Mouse (Mus musculus): ENCODE measurements around the gene Nup210l.
"Not testable (repeated sequence)": the region's sequence is repeated elsewhere in the genome, so short reads cannot be mapped to it uniquely, and the experiment has no call there.

Gene Nup210l

DNA sequence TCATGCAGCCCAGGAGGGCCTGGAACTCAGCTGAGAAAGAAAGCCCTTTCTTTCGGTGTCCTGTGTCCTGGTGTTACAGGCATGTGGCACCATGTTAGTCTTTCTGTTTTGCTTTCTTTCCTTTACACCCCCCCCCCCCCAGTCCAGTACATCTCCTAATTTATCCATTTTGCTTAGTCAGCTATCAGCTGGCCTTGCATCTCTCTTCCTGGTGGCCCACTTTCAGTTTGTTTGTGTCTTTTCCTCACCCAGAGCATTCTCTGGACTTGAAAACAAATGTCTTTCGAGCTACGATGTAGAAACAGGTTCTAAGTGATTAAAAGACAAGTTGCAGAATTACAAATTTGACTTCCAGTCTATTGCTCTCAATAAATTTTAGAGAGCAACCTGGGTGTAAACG is 118.5 kb downstream of the Nup210l start:
- DNase-seq (ENCODE audit: low read depth, low spot score): no peak

DNA sequence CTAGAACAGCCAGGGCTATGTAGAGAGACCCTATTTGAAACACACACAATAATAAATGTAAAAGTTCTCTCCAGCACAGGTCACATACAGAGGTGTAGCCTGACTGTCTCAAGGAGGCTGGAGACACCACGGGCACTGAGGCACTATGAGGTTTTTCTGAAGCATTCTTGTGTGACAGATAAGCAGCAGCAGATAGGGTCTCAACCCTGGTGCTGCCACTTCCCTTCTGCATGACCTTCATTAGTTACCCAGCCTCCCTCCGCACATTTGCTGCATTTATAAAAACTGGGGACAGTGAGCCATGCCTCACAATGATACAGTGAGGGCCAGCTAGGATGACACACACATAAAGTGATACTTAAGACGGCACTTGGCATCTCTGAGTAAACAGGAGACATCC is 119.0 kb downstream of the Nup210l start:
- no peak for DNase-seq (ENCODE audit: low read depth, low spot score)

DNA sequence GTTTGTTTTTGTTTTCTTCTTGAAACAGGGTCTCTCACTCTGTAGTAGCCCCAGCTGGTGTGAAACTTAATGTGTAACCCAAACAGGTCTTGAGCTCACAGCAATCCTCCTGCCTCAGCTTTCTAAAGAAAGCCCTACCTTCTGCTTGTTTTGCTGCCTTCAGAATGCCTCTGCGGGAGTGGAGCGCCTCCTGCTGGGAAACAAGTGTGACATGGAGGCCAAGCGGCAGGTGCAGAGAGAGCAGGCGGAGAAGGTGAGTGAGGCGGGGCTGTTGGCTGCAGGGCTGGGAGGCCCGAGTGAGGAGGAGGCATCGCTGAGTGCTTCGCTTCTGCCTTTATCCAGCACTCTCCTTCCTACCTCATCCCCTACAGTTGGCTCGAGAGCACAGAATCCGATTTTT is 120.4 kb downstream of the Nup210l start:
- DNase-seq (ENCODE audit: low read depth, low spot score): no peak

DNA sequence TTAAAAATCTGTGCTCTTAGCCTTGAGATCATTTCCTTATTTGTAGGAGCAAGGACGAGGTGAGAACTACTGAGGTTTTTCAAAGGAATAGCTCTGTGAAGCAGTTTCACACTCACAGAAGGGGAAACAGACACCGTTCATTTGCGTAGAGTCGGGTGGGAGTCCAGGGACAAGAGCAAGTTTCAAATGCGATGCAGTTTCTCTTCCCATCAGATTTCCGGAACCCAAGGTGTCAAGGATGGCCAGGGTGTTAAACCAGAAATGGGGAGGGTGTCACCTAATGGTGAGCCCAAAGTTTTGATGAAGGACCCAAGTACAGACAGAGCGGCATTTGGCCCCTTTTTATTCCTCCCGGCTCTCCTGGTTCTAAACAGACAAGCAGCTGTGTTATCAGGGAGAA is 127.1 kb downstream of the Nup210l start:
- no peak for DNase-seq (ENCODE audit: low read depth, low spot score)

DNA sequence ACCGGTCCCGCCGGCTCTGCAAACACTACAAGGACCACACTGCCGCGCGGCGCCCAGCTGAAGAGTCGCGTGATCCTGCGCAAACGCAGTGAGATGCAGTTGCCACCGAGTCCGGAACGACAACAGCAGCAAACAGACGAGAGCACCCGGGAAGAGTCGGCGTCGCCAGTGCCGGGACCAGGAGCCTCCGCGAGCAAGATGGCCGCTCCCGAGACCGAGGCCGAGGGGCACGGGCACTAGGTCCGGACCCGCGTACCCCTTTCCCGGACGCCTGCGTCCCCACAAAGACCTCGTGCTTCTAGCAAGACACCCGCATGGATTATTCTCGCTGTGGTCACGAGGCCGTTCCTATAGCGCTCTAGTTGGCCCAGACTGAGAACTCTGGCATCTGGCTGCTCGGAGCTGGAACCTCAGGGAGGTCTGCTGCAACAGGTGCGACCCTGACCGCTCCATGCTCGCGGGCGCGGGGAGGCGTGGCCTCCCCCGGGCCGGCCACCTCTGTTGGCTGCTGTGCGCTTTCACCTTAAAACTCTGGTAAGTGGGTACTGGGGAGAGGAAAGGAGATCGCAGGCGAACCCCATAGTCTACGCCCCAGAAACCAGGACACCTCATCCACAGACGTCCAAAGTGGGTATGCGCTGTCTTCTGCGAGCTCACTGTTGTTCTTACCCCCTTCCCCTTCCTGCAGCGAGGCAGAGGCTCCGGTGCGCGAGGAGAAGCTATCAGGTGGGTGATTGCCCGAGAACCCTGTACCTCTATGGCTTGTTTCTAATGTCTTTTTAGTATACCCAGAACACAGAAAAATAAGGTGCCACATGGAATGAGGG is 127.8 kb downstream of the Nup210l start, which contains the start of gene Jtb:
Gene Jtb (plus strand): TSS at position 91 of the 827 bp plus-strand sequence.
- peak; percentile 93 for DNase-seq (ENCODE audit: low read depth, low spot score)

DNA sequence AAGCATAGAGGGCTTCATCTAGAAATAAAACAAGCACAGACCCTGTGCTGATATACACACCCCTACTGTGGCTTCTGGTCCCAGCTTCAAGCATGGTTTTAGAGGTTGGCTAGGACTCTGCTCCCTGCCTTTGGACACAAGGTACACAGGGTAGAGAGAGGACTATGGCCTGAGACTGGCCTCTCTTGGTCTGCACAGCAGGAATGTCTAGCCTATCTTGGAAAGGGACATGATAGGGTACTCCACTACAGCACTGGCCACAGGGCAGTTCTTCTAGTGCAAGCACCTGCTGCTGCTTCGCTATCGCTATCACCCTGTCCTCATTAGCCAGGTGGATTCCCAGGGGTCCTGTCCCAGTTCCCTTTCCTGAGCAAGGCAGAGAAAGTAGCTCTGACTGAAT is 137.3 kb downstream of the Nup210l start:
- no peak for DNase-seq (ENCODE audit: low read depth, low spot score)

DNA sequence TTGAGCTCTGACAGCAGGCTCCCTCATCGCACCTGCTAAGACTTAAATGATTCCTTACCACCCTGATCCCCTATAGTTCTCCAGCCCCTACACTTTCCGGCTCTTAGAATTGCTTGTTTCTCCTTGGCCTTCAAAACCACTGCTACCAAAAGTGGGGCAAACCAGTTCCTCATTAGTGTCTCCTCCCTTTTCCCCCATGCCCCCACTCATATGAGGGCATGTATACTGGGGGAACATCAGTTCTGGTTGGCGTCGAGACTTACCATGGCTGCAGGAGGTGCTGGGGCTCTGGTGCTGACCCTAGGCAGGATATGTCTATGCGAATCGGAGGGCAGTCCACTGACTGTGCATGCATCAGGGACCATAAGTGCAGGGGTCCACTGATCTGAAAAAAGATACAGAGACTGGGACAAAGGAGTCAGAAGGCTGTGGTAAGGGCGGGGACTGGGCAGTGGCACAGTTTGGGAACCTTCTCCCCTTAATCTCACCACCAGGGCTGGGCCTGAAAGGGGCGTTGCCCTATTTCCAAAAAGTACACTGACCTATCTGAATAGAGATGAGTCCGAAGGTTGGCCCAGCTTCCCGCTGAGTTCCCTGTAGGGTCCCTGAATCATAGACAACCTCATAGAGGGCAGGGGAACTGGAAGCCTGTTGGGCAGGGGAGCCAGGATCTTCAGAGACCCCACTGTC is 137.9 kb downstream of the Nup210l start:
- DNase-seq (ENCODE audit: low read depth, low spot score): no peak

DNA sequence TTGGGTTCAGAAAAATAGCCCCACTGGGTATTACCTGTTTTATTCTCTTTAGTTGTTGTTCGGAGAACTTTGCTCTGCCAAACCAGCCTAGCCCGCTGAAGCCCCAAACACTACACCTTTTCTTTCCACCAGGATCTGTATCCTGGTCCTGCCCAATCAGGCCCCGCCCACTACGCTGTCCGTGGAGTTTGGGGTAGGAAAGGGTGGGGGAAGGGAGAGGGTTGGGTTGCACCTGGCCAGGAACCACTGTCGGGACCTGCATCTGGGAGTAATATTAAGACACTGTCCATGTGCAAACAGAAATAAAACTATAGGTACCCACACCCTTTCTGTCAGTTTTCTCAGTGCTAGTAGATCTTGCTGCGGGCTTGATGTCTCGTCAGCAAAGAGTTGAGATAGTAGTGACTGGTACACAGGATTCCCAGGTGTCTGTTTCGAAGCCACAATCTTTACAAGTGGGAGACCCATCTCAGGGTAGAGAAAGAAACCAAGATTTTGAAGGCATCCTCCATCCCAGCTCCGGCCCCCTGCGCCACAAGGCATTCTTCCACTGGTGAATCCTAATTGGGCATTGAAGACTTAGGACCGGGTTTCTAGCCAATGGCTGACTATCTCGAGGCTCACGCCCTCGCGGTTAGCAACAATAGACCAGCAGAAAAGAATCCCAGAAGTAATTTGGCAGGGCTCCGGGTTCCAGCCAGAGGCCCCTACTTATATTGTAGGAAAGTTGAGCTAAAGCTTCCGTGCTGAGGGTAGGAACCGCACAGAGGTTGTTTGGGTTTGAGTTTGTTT is 139.2 kb downstream of the Nup210l start, which contains the start of gene Creb3l4:
Gene Creb3l4 (minus strand): TSS at position 529 of the 792 bp plus-strand sequence.
- no peak for DNase-seq (ENCODE audit: low read depth, low spot score)

DNA sequence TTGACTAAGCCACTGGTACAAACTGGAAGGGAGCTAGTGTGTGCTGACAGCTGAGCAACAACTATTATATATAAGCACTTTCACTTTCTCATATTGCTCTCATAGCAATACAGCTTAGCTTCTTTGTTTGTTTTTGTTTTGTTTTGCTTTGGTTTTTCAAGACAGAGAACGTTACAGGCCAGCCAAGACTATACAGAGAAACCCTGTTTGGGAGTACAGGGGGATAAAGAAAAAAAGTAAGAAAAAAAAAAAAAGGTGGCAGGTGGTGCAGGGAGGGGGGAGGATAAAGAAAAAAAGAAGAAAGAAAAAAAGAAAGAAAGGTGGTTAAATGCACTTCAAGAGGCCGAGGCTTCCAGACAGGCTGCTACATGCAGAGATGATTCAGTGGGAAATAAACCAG is 141.5 kb downstream of the Nup210l start:
- DNase-seq (ENCODE audit: low read depth, low spot score): peak; percentile 49

DNA sequence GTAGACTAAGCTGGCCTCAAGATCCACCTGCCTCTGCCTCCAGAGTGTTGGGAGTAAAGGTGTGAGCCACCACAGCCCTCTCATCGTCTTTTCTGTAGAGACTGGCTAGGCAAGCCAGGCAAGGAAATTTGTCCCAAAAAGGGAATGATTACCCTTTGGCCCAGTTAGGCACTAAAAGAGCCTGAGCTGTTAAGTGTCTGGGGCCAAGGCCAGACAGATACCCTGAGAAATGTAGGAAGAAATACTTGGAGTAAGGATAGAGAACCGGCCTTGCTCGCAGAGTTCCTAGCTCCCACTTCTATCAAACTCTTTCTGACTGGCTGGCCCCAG is 143.7 kb downstream of the Nup210l start:
- DNase-seq (ENCODE audit: low read depth, low spot score): no peak

DNA sequence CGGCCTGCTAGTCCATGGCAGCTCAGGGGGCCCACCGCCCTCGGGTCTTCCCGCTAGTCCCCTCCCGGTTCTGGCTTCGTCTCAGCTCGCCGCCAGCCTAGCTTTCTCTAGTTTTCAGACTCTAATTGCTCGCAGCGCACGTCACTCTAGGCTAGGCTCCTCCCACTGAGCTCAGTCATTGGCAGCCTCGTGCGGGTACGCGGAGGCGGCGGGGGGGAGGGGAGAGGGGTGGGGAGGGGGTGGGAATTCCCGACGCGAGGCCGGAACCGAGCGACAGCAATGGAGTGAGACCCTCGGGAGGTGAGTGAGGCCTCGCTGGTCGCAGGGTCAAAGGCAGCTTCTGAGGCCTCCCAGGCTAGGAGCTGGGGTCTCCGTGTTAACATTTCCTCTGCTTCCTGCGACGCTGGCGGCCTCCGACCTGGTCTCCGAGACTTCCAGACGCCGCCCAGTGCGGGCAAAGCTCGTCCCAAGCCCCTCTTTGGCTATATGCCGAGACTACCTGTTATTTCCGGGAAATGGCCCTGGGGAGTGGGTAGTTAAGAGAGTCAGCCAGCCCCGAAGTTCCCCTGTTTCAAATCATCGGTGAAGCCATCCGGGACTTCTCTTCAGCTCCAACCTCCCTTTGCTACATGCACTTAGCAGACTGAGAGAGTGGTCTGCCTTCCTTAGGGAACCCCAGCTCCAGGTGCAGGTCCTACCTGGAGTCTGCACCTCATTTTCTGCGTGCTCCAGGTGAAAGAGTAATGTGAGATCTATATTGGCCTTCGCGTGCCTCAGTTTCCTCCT is 144.2 kb downstream of the Nup210l start, which contains the start of gene Slc39a1:
Gene Slc39a1 (plus strand): TSS at position 213 of the 786 bp plus-strand sequence.
- peak; percentile 92 for DNase-seq (ENCODE audit: low read depth, low spot score)

DNA sequence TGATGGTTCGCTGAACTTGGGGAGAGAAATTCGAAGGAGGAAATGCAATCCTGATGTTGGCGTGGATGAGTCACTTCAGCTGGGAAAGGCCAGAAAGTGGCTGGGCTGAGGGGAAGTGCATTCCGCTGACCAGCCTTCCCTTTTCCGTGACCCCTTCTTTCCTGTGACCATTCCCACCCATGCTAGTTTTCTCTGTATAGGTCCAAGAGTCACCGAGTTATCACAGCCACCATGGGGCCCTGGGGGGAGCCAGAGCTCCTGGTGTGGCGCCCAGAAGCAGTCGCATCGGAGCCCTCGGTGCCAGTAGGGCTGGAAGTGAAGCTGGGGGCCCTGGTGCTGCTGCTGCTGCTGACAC is 144.8 kb downstream of the Nup210l start:
- DNase-seq (ENCODE audit: low read depth, low spot score): no peak

DNA sequence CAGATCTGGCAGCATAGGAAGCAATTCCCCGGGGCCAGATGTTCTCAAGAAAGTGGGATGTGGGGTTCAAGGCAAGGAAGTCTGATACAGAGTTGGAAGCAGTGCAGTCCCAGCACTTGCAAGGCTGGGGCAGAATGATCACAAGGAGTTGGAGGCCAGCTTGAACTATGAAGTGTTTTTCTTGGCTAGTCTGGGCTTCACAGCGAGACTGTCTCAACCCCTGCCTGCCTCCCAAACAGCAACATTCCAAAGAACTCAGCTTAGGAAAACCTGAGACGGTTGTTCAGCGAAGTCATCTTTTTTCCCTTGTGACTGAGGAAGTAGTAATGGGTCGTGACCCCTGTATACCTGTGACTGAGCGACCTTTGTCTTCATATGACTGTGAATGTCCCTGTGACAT is 146.9 kb downstream of the Nup210l start:
- no peak for DNase-seq (ENCODE audit: low read depth, low spot score)

DNA sequence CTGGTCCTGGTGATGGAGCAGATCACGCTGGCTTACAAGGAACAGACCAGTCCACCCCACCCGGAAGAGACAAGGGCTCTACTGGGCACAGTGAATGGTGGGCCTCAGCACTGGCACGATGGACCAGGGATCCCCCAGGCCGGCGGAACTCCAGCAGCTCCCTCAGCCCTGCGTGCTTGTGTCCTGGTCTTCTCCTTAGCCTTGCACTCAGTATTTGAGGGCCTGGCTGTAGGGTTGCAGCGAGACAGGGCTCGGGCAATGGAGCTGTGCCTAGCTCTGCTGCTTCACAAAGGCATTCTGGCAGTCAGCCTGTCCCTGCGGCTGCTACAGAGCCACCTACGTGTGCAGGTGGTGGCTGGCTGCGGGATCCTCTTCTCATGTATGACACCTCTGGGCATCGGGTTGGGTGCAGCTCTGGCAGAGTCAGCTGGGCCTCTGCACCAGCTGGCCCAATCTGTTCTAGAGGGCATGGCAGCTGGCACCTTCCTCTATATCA is 147.8 kb downstream of the Nup210l start:
- DNase-seq (ENCODE audit: low read depth, low spot score): not testable (repeated sequence)

DNA sequence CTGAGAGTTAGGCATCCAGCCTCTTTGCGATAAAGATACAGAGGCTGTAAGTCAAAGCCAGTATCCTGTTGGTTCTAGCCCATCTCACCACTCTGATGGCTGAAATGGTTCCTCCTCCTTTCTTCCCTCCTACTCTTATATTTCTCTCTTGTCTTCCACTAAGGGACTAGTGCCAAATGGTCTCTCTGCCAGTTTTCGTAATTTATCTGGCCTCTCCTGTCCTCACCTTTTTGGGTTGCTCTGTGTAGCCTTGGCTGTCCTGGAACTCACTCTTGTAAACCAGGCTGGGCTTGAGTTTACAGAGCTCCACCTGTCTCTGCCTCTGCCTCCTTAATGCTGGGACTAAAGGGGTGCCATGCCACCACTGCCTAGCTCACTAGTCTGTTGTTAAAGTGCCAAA is 148.7 kb downstream of the Nup210l start:
- DNase-seq (ENCODE audit: low read depth, low spot score): not testable (repeated sequence)

DNA sequence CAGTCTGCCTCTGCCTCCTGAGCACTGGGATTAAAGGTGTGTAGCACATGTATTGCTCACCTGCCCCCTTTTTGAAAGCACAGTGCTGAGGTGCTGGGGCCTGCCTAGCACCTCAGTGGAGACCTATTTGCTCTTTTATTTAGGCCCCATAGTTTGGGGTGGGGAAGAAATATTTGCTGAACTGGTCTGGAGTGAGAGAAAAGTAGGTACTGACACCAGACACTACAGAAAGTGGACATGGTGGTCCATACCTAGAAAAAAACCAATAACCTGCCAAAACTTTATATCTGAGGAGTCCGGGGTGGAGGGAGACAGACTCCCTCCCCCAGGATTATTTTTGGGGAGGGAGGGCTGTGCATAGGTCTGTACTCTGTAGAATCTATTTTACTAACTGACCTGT is 149.2 kb downstream of the Nup210l start:
- peak; percentile 22 for DNase-seq (ENCODE audit: low read depth, low spot score)

DNA sequence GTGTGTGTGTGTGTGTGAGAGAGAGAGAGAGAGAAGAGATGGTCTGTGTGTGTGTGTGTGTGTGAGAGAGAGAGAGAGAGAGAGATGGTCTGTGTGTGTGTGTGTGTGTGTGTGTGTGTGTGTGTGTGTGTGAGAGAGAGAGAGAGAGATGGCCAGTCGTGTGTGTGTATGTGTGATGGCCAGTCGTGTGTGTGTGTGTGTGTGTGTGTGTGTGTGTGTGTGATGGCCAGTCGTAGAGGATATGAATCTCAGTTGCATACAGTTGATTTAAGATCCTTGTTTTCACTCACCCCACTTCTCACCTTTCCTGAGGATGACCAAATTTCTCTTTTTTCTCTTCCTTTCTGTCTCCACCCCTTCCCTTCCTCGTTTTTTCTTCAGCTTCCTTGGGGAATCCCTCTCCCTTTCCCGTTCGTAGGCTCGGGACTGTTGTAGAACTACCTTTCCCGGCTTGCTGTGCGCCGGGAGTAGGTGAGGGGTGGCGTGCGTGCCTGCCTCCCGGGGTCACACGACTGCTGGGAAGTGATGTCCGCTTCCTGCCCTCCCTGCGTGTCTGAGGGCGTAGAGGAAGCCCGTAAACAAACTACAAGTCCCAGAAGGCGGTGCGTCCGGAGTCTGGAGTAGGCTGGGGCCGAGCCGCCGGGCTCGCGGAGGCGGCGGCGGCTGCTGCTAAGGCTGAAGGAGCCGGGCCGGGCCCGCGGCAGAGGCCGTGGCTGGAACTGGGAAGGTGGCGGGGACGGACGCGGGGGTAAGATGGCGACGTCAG is 149.9 kb downstream of the Nup210l start, which contains the start of gene Crtc2:
Gene Crtc2 (plus strand): TSS at position 511 of the 766 bp plus-strand sequence.
- DNase-seq (ENCODE audit: low read depth, low spot score): peak; percentile 95

DNA sequence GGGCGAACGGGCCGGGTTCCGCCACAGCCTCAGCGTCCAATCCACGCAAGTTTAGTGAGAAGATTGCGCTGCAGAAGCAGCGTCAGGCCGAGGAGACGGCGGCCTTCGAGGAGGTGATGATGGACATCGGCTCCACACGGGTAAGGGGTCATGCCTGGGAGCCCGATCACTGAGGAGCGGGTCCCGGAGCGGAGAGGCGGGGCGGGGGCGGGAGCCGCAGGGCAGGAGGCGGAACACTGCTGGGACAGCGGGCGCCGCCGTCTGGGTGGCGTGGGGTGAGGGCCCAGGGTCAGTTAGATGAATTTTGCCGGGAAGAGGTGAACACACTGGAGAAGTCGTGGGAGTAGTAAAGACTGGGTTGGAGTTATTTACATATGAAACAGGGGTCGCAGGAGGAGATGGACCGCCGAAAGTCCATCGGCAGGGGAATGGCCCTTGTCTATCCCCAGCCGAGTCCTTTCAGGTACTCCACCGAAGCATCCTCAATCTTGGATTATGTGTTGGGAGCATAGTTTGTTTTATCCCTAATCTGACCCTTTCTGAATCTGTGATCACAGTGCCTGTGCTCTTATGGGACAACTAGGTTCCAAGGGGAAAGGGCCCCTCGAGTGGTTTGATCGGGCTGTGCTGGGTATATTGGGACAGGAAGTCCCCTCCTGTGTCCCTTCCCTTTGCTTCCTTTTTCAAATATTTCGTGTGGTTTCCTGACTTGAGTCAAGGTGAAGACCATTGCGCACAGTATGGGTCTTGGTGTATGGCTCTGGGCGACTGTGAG is 150.7 kb downstream of the Nup210l start:
- DNase-seq (ENCODE audit: low read depth, low spot score): peak; percentile 50

DNA sequence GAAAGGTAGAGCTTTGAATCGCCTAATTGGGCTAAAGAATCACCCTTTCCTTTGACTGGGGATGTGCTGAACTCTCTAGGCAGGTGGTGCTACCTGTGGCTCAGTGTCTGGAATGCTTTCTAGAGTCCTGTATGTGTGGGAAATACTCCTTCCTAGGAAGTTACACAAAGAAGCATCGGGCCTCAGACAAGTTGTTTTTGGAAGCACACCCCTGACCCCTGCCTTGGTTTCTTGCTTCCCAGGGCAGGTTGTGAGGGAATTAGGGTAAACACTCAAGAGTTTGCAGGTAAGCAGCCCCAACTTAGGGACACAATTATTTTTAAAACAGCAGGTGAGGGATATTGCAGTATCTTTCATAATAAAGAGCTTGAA is 151.2 kb downstream of the Nup210l start:
- no peak for DNase-seq (ENCODE audit: low read depth, low spot score)
